Mouse (Mus musculus): Measurements from ENCODE around the gene Dhx16.

- TF ChIP-seq SMC3 (IDR thresholded peaks at IDR 0.05; ENCODE audit: low read depth, low read length): peak; percentile 84
- TF ChIP-seq TBP (IDR thresholded peaks at IDR 0.05; ENCODE audit: low read depth, low read length): no peak
- no peak for TF ChIP-seq MAX (IDR thresholded peaks at IDR 0.05; ENCODE audit: low read length)
- peak; percentile 79 to 83 (median 80) for TF ChIP-seq CTCF (IDR thresholded peaks at IDR 0.05 in 2 of 3, conservative IDR thresholded peaks at IDR 0.05 in 1 of 3; ENCODE audit: control insufficient read depth in 1 of 3, insufficient read depth in 1 of 3, low read depth in 2 of 3, low read length in 3 of 3, poor library complexity in 1 of 3, severe bottlenecking in 1 of 3)
These were observed 58.2 kb downstream of the Dhx16 start for GRCm38 (mm10) chr17:35937700-35938348.
